Mouse (Mus musculus) adrenal gland, postnatal 0 days (tissue): Measurements from ENCODE around the gene Gm19965. TPM values are rescaled to one million over a fixed set of nuclear protein-coding genes. Genes with fewer than 3 reads are reported as not detected.

Experiments used
- polyA plus RNA-seq: library from polyadenylated mRNA; unstranded; fragments of >200 nt; fragmentation: Nextera tagmentation; extraction: Ambion mirVana; gene quantifications from 2 replicates; pipeline ENCODE4 v1.2.1, GENCODE M21; 2015

Gene Gm19965
- not detected in 2 replicates for polyA plus RNA-seq

GRCm38 (mm10) chr1:116802683-116803082, at the start of gene Gm19965:
TSS of gene Gm19965 (plus strand) at chr1:116802983.

